Mouse (Mus musculus): ENCODE measurements around the gene Hoxa4.

DNA sequence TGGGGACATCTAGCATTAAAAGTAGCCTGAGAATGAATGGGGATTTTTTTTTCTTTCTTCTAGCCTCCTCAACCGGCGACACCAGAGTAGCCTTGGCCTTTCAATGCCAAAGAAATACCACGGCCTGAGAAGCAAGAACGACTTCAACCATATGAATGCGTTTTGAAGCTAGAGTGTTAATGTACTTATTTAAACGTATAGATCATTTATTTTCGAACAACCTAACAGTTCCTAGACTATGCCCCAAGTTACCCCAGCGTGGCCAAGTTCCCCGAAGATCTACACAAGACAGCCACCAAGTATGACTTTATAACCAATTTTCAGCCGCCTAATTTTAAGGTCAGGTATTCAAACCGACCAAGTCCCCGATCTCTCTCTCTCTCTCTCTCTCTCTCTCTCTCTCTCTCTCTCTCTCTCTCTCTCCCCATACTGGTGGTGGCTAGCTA, 29.3 kb upstream of the Hoxa4 start:
- TF ChIP-seq GATA1 (IDR thresholded peaks at IDR 0.05; ENCODE audit: borderline replicate concordance, low read length), result no peak
- no peak for TF ChIP-seq FLI1 (IDR thresholded peaks at IDR 0.05; ENCODE audit: low read length)
